Mouse (Mus musculus): ENCODE results near the gene Ctrc. TPM values are rescaled to one million over a fixed set of nuclear protein-coding genes. Genes with fewer than 3 reads are reported as not detected.

Ctrc gene
- total and polyA plus RNA-seq, 3 experiments: not detected

GRCm38 (mm10) chr4:141860246-141860841 is 14.2 kb upstream of the Ctrc start:
- H3K4me1 ChIP-seq (ENCODE audit: control insufficient read depth in 1 of 2, insufficient read depth in 2 of 2): peaks cover 5 to 35% of the 10 kb centered on the region in 2 experiments; a peak in 2 of 4 replicates
- peaks cover 36 to 73% of the 10 kb centered on the region in 2 experiments for H3K36me3 ChIP-seq (replicated peaks in 1 of 2; ENCODE audit: control insufficient read depth in 1 of 2, insufficient read depth in 1 of 2, low read length in 1 of 2)
- no peak overlapping the region for H3K4me3 ChIP-seq (replicated peaks in 1 of 3; ENCODE audit: low read depth in 2 of 3, low read length in 2 of 3, poor library complexity in 1 of 3)
- H3K27me3 ChIP-seq (replicated peaks): no peaks in the 10 kb centered on the region
- dilution Hi-C loops (cut with MboI; ENCODE audit: extremely low pct_ligation_motif_present, extremely low pct_unique_long_range_greater_than_20kb, low sequenced_read_pairs) (no loop called here), in situ Hi-C loops (cut with MboI; ENCODE audit: low pct_ligation_motif_present, low pct_unique_long_range_greater_than_20kb, low sequenced_read_pairs) (loop anchor here (5.0 to 10.0 kb wide), 2 partner anchors 97 to 214 kb away; no protein-coding TSS in a partner anchor)
- DNase-seq (ENCODE audit: extremely low read depth): no peak
- H3K9ac ChIP-seq (ENCODE audit: insufficient read depth, low read depth): no peak overlapping the region
- TF ChIP-seq NRF1 (IDR thresholded peaks at IDR 0.05; ENCODE audit: low read depth, low read length) (no peak), MAX (IDR thresholded peaks at IDR 0.05; ENCODE audit: low read length) (no peak), ZC3H11A (IDR thresholded peaks at IDR 0.05; ENCODE audit: low read depth, low read length) (no peak), ZKSCAN1 (IDR thresholded peaks at IDR 0.05; ENCODE audit: borderline replicate concordance, low read depth, low read length) (no peak), ZMIZ1 (IDR thresholded peaks at IDR 0.05; ENCODE audit: low read depth, low read length) (no peak), UBTF (IDR thresholded peaks at IDR 0.05; ENCODE audit: low read depth, low read length) (no peak), TCF12 (IDR thresholded peaks at IDR 0.05; ENCODE audit: low read depth, low read length) (no peak), TBP (conservative IDR thresholded peaks at IDR 0.05; ENCODE audit: low read depth, low read length) (no peak), CTCF (conservative IDR thresholded peaks at IDR 0.05 in 1 of 2, IDR thresholded peaks at IDR 0.05 in 1 of 2; ENCODE audit: low read depth in 2 of 2, low read length in 2 of 2) (no peak), E2F4 (IDR thresholded peaks at IDR 0.05; ENCODE audit: insufficient replicate concordance, low read depth, low read length) (no peak), USF2 (conservative IDR thresholded peaks at IDR 0.05; ENCODE audit: low read depth, low read length) (no peak)
- H3K9me3 ChIP-seq (replicated peaks; ENCODE audit: low read length): peaks cover 11% of the 10 kb centered on the region
- H3K79me2 ChIP-seq (replicated peaks; ENCODE audit: control insufficient read depth, extremely low read depth, insufficient read depth, poor library complexity, severe bottlenecking): no peaks in the 10 kb centered on the region
- H3K27ac ChIP-seq (ENCODE audit: insufficient read depth, low read depth): no peak overlapping the region
- no peak overlapping the region for H3K4me2 ChIP-seq (ENCODE audit: insufficient read depth, low read depth, poor library complexity, severe bottlenecking)

- H3K36me3 ChIP-seq (replicated peaks in 1 of 2; ENCODE audit: control insufficient read depth in 1 of 2, insufficient read depth in 1 of 2, low read length in 1 of 2): peaks cover 33 to 64% of the 10 kb centered on the region in 2 experiments
- no peak overlapping the region for H3K4me3 ChIP-seq (replicated peaks in 1 of 3; ENCODE audit: low read depth in 2 of 3, low read length in 2 of 3, poor library complexity in 1 of 3)
- no peak overlapping the region for H3K27ac ChIP-seq (ENCODE audit: insufficient read depth, low read depth)
- no peak for DNase-seq (ENCODE audit: extremely low read depth)
- peaks cover 7% of the 10 kb centered on the region for H3K9me3 ChIP-seq (replicated peaks; ENCODE audit: low read length)
- no peak overlapping the region for H3K9ac ChIP-seq (ENCODE audit: insufficient read depth, low read depth)
- H3K27me3 ChIP-seq (replicated peaks): no peaks in the 10 kb centered on the region
- H3K79me2 ChIP-seq (replicated peaks; ENCODE audit: control insufficient read depth, extremely low read depth, insufficient read depth, poor library complexity, severe bottlenecking): no peaks in the 10 kb centered on the region
- H3K4me2 ChIP-seq (ENCODE audit: insufficient read depth, low read depth, poor library complexity, severe bottlenecking): no peak overlapping the region
- dilution Hi-C loops (cut with MboI; ENCODE audit: extremely low pct_ligation_motif_present, extremely low pct_unique_long_range_greater_than_20kb, low sequenced_read_pairs) (no loop called here), in situ Hi-C loops (cut with MboI; ENCODE audit: low pct_ligation_motif_present, low pct_unique_long_range_greater_than_20kb, low sequenced_read_pairs) (no loop called here)
- no peak for TF ChIP-seq MXI1 (IDR thresholded peaks at IDR 0.05; ENCODE audit: low read depth, low read length)
- no peak for TF ChIP-seq MAFK (IDR thresholded peaks at IDR 0.05; ENCODE audit: insufficient replicate concordance, low read length)
- TF ChIP-seq TCF12 (IDR thresholded peaks at IDR 0.05; ENCODE audit: low read depth, low read length): no peak
- no peak for TF ChIP-seq NRF1 (IDR thresholded peaks at IDR 0.05; ENCODE audit: low read depth, low read length)
- TF ChIP-seq ZKSCAN1 (IDR thresholded peaks at IDR 0.05; ENCODE audit: borderline replicate concordance, low read depth, low read length): no peak
- TF ChIP-seq MEF2A (IDR thresholded peaks at IDR 0.05; ENCODE audit: borderline replicate concordance, low read depth, low read length): no peak
- TF ChIP-seq POLR2A (IDR thresholded peaks at IDR 0.05; ENCODE audit: low read depth, low read length): no peak
- TF ChIP-seq CHD2 (IDR thresholded peaks at IDR 0.05; ENCODE audit: low read length): no peak
- TF ChIP-seq RCOR1 (conservative IDR thresholded peaks at IDR 0.05; ENCODE audit: low read depth, low read length): no peak
- no peak for TF ChIP-seq POLR2AphosphoS2 (IDR thresholded peaks at IDR 0.05; ENCODE audit: low read depth, low read length)
- no peak for TF ChIP-seq E2F4 (IDR thresholded peaks at IDR 0.05; ENCODE audit: insufficient replicate concordance, low read depth, low read length)
- no peak for TF ChIP-seq TBP (conservative IDR thresholded peaks at IDR 0.05; ENCODE audit: low read depth, low read length)
- no peak for TF ChIP-seq HCFC1 (IDR thresholded peaks at IDR 0.05; ENCODE audit: low read depth, low read length)
- TF ChIP-seq ZMIZ1 (IDR thresholded peaks at IDR 0.05; ENCODE audit: low read depth, low read length): no peak
- TF ChIP-seq EP300 (IDR thresholded peaks at IDR 0.05; ENCODE audit: low read length): no peak
- TF ChIP-seq SIN3A (IDR thresholded peaks at IDR 0.05; ENCODE audit: low read length): no peak
- no peak for TF ChIP-seq SMC3 (IDR thresholded peaks at IDR 0.05; ENCODE audit: low read depth, low read length)
- no peak for TF ChIP-seq CHD1 (IDR thresholded peaks at IDR 0.05; ENCODE audit: low read depth, low read length)
- no peak for TF ChIP-seq ZC3H11A (IDR thresholded peaks at IDR 0.05; ENCODE audit: low read depth, low read length)
- H3K4me1 ChIP-seq (ENCODE audit: control insufficient read depth in 1 of 2, insufficient read depth in 2 of 2): peaks cover 5 to 31% of the 10 kb centered on the region in 2 experiments; a peak in 2 of 4 replicates
These were observed 13.2 kb upstream of the Ctrc start for GRCm38 (mm10) chr4:141859351-141859750.
